Mouse (Mus musculus) lung, adult 2 months (tissue): ENCODE results near the gene Antxrl. TPM values are rescaled to one million over a fixed set of nuclear protein-coding genes. Genes with fewer than 3 reads are reported as not detected.
A peak's percentile ranks its signal among the peaks of the same experiment; 100 is the strongest.

ENCODE experiments used
- DNase-seq: peaks from one replicate; pipeline ENCODE4 v3.0.0; 2022
- H3K4me1 ChIP-seq: fragments of 200-500 bp; 2 replicates; pipeline ENCODE4 v1.6.1; 2011; ENCODE audit warnings: low read length; ENCODE audit not compliant: control insufficient read depth, insufficient read depth
- H3K4me3 ChIP-seq: fragments of 200-500 bp; replicated peaks from 2 replicates; pipeline ENCODE3; 2011; ENCODE audit warnings: low read depth, mild to moderate bottlenecking, control low read depth, low read length; ENCODE audit errors: extremely low read depth
- CTCF ChIP-seq: fragments of 200-500 bp; IDR thresholded peaks from 2 replicates; pipeline ENCODE4 v1.5.1; 2011; ENCODE audit warnings: mild to moderate bottlenecking, low read length, control low read depth; ENCODE audit not compliant: insufficient read depth
- POLR2A ChIP-seq: fragments of 200-500 bp; IDR thresholded peaks from 2 replicates; pipeline ENCODE4 v1.6.1; 2011; ENCODE audit warnings: low read depth, mild to moderate bottlenecking, control low read depth, low read length, borderline replicate concordance; ENCODE audit errors: extremely low read depth
- WGBS: fragments of 180-500 bp; shearing (Covaris S2); methylation state at CpG from one replicate; pipeline ENCODE4 v1.1.7; 2018; 5-methylcytosine and 5-hydroxymethylcytosine counted together
- polyA plus RNA-seq: library from polyadenylated mRNA; depleted of rRNA; stranded (reverse); fragments of >200 nt; gene quantifications from 2 replicates; pipeline ENCODE4 v1.2.3, GENCODE M21; 2012

Antxrl gene
- polyA plus RNA-seq, 1 experiment: not detected

- Histone ChIP-seq H3K4me3 (no peak overlapping the region), H3K4me1 (no peaks in the 10 kb centered on the region)
- TF ChIP-seq CTCF: no peak
- TF ChIP-seq POLR2A: no peak
- 46% methylated on average over 5 of the region's 5 CpGs for WGBS
- no peak for DNase-seq
Observed at GRCm38 (mm10) chr14:34096161-34096560, 43.7 kb downstream of the Antxrl start.

- H3K4me3 ChIP-seq: no peak within 1 kb of the TSS
- no peak for DNase-seq
- TF ChIP-seq CTCF: no peak
- TF ChIP-seq POLR2A: no peak
- no peaks in the 10 kb centered on the region; the same call in 1 of the 2 replicates for H3K4me1 ChIP-seq
- WGBS: 64% methylated on average over 5 of the region's 5 CpGs
Observed at GRCm38 (mm10) chr14:34102601-34103000, 50.1 kb downstream of the Antxrl start, which contains the start of gene A630023A22Rik. Gene A630023A22Rik (minus strand): TSS chr14:34102754.

- no peaks in the 10 kb centered on the region; the same call in 1 of the 2 replicates for H3K4me1 ChIP-seq
- WGBS: 66% methylated on average over 3 of the region's 3 CpGs
- H3K4me3 ChIP-seq: no peak overlapping the region
- DNase-seq: no peak
- TF ChIP-seq POLR2A (no peak), CTCF (no peak)
Observed at GRCm38 (mm10) chr14:34103855-34104254, 51.3 kb downstream of the Antxrl start.

GRCm38 (mm10) chr14:34104892-34105291, 52.4 kb downstream of the Antxrl start:
- Histone ChIP-seq H3K4me3 (no peak overlapping the region), H3K4me1 (no peaks in the 10 kb centered on the region; the same call in 1 of the 2 replicates)
- peak; percentile 68 for DNase-seq
- 19% methylated on average over 8 of the region's 8 CpGs for WGBS
- TF ChIP-seq CTCF: peak; percentile 69
- no peak for TF ChIP-seq POLR2A

GRCm38 (mm10) chr14:34106389-34107062, 54.0 kb downstream of the Antxrl start:
- Histone ChIP-seq H3K4me3 (no peak overlapping the region), H3K4me1 (no peaks in the 10 kb centered on the region; the same call in 1 of the 2 replicates)
- WGBS: 63% methylated on average over 12 of the region's 12 CpGs
- TF ChIP-seq CTCF (peak; percentile 59), POLR2A (no peak)
- DNase-seq: peak; percentile 44

GRCm38 (mm10) chr14:34107594-34107993, 55.1 kb downstream of the Antxrl start:
- DNase-seq: no peak
- Histone ChIP-seq H3K4me1 (no peaks in the 10 kb centered on the region; the same call in 1 of the 2 replicates), H3K4me3 (no peak overlapping the region)
- TF ChIP-seq POLR2A (no peak), CTCF (no peak)
- 39% methylated on average over 4 of the region's 4 CpGs for WGBS

- 85% methylated on average over 4 of the region's 4 CpGs for WGBS
- no peak for DNase-seq
- TF ChIP-seq CTCF (no peak), POLR2A (no peak)
Observed at GRCm38 (mm10) chr14:34114311-34114710, 61.8 kb downstream of the Antxrl start.

GRCm38 (mm10) chr14:34119046-34119723, 66.7 kb downstream of the Antxrl start:
- 48% methylated on average over 7 of the region's 7 CpGs for WGBS
- no peak for TF ChIP-seq POLR2A
- no peak for TF ChIP-seq CTCF
- DNase-seq: no peak
- no peaks in the 10 kb centered on the region for H3K4me1 ChIP-seq
- no peak overlapping the region for H3K4me3 ChIP-seq

More at GRCm38 (mm10) chr14:34114311-34114710, 61.8 kb downstream of the Antxrl start:
- no peaks in the 10 kb centered on the region for H3K4me1 ChIP-seq
- no peak overlapping the region for H3K4me3 ChIP-seq

GRCm38 (mm10) chr14:34120016-34120910, 67.8 kb downstream of the Antxrl start:
- WGBS: 67% methylated on average over 12 of the region's 12 CpGs

More at GRCm38 (mm10) chr14:34120016-34120910, 67.8 kb downstream of the Antxrl start:
- no peak overlapping the region for H3K4me3 ChIP-seq
- no peaks in the 10 kb centered on the region for H3K4me1 ChIP-seq
- DNase-seq: no peak
- TF ChIP-seq POLR2A: no peak
- TF ChIP-seq CTCF: no peak
